Mouse (Mus musculus) embryo, embryonic 10.5 days (tissue): ENCODE data around the gene Ptprm.

Source experiments
- DNase-seq: peaks from one replicate; pipeline ENCODE4 v3.0.0-alpha.2; 2015; ENCODE audit warnings: low spot score

The Ptprm gene

GRCm38 (mm10) chr17:67071231-67072009 lies 282.8 kb downstream of the Ptprm start:
- DNase-seq, result no peak

GRCm38 (mm10) chr17:67063611-67064010 lies 290.6 kb downstream of the Ptprm start:
- DNase-seq, result no peak

- no peak for DNase-seq
Measured at GRCm38 (mm10) chr17:67055681-67056080, 298.6 kb downstream of the Ptprm start.

- DNase-seq, result no peak
Measured at GRCm38 (mm10) chr17:67054202-67054601, 300.1 kb downstream of the Ptprm start.

GRCm38 (mm10) chr17:67052624-67053314 lies 301.5 kb downstream of the Ptprm start:
- no peak for DNase-seq

- peak; percentile 3 for DNase-seq
Measured at GRCm38 (mm10) chr17:67047697-67048096, 306.6 kb downstream of the Ptprm start.

- no peak for DNase-seq
Measured at GRCm38 (mm10) chr17:67038558-67038957, 315.7 kb downstream of the Ptprm start.

- no peak for DNase-seq
Measured at GRCm38 (mm10) chr17:67033547-67033946, 320.7 kb downstream of the Ptprm start.

GRCm38 (mm10) chr17:67032021-67032420 lies 322.2 kb downstream of the Ptprm start:
- DNase-seq, result no peak

- no peak for DNase-seq
Measured at GRCm38 (mm10) chr17:67031341-67031740, 322.9 kb downstream of the Ptprm start.

- DNase-seq, result no peak
Measured at GRCm38 (mm10) chr17:67027274-67027673, 327.0 kb downstream of the Ptprm start.

GRCm38 (mm10) chr17:67016501-67016900 lies 337.8 kb downstream of the Ptprm start:
- no peak for DNase-seq

- DNase-seq, result no peak
Measured at GRCm38 (mm10) chr17:67013217-67013616, 341.0 kb downstream of the Ptprm start.

- no peak for DNase-seq
Measured at GRCm38 (mm10) chr17:67011836-67012583, 342.2 kb downstream of the Ptprm start.

GRCm38 (mm10) chr17:67010136-67010535 lies 344.1 kb downstream of the Ptprm start:
- no peak for DNase-seq

- DNase-seq, result no peak
Measured at GRCm38 (mm10) chr17:67008137-67008536, 346.1 kb downstream of the Ptprm start.

GRCm38 (mm10) chr17:67006740-67007385 lies 347.4 kb downstream of the Ptprm start:
- DNase-seq, result peak; percentile 44

GRCm38 (mm10) chr17:66996882-66997281 lies 357.4 kb downstream of the Ptprm start:
- no peak for DNase-seq

GRCm38 (mm10) chr17:66996016-66996415 lies 358.2 kb downstream of the Ptprm start:
- DNase-seq, result no peak

- no peak for DNase-seq
Measured at GRCm38 (mm10) chr17:66991815-66992214, 362.4 kb downstream of the Ptprm start.

GRCm38 (mm10) chr17:66990761-66991160 lies 363.5 kb downstream of the Ptprm start:
- no peak for DNase-seq

- no peak for DNase-seq
Measured at GRCm38 (mm10) chr17:66988014-66988413, 366.2 kb downstream of the Ptprm start.
